Mouse (Mus musculus): ENCODE data around the gene Copb1.

GRCm38 (mm10) chr7:114284296-114284910 is 29.9 kb upstream of the Copb1 start:
- TF ChIP-seq CTCF (IDR thresholded peaks at IDR 0.05; ENCODE audit: low read depth) (no peak), EP300 (IDR thresholded peaks at IDR 0.05; ENCODE audit: low read depth) (no peak)
